Mouse (Mus musculus): ENCODE measurements around the gene Zfp322a.
"Not testable (repeated sequence)": the region's sequence is repeated elsewhere in the genome, so short reads cannot be mapped to it uniquely, and the experiment has no call there.

Gene Zfp322a

GRCm38 (mm10) chr13:23317305-23317889 lies 51.6 kb downstream of the Zfp322a start:
- no peak for DNase-seq (ENCODE audit: low read depth, low spot score)

- no peak for DNase-seq (ENCODE audit: low read depth, low spot score)
These were observed 55.9 kb downstream of the Zfp322a start for GRCm38 (mm10) chr13:23312909-23313669.

GRCm38 (mm10) chr13:23310036-23310435 lies 59.0 kb downstream of the Zfp322a start:
- DNase-seq (ENCODE audit: low read depth, low spot score), result no peak

- no peak for DNase-seq (ENCODE audit: low read depth, low spot score)
These were observed 59.5 kb downstream of the Zfp322a start for GRCm38 (mm10) chr13:23309495-23310011.

- not testable (repeated sequence) for DNase-seq (ENCODE audit: low read depth, low spot score)
These were observed 60.2 kb downstream of the Zfp322a start for GRCm38 (mm10) chr13:23308639-23309307.

GRCm38 (mm10) chr13:23307069-23307814 lies 61.8 kb downstream of the Zfp322a start:
- no peak for DNase-seq (ENCODE audit: low read depth, low spot score)

- DNase-seq (ENCODE audit: low read depth, low spot score), result no peak
These were observed 62.3 kb downstream of the Zfp322a start for GRCm38 (mm10) chr13:23306707-23307068.
